Mouse (Mus musculus): ENCODE data around the gene Ktn1.

GRCm38 (mm10) chr14:47634410-47634809 is 13.8 kb upstream of the Ktn1 start:
- TF ChIP-seq CTCF (IDR thresholded peaks at IDR 0.05; ENCODE audit: extremely low read depth, insufficient read depth, low read length) (no peak), POLR2A (IDR thresholded peaks at IDR 0.05; ENCODE audit: extremely low read depth, insufficient read depth, low read length) (no peak)
